Mouse (Mus musculus) thymus, adult 2 months (tissue): Measurements from ENCODE around the gene AC140267.1.

ENCODE experiments used
- CTCF ChIP-seq: fragments of 200-500 bp; IDR thresholded peaks from 2 replicates; pipeline ENCODE4 v1.5.1; 2012; ENCODE audit warnings: mild to moderate bottlenecking, control low read depth, low read length, moderate library complexity, borderline replicate concordance; ENCODE audit not compliant: control insufficient read depth, poor library complexity, insufficient read depth; ENCODE audit errors: extremely low read depth
- POLR2A ChIP-seq: fragments of 200-500 bp; IDR thresholded peaks from 2 replicates; pipeline ENCODE4 v1.6.1; 2012; ENCODE audit warnings: mild to moderate bottlenecking, low read length, control low read depth, moderate library complexity; ENCODE audit not compliant: control insufficient read depth, poor library complexity, insufficient read depth; ENCODE audit errors: extremely low read depth

- no peak for TF ChIP-seq CTCF
- TF ChIP-seq POLR2A = no peak
Measured at GRCm38 (mm10) chr15:80278121-80278759, 42.6 kb downstream of the AC140267.1 start.
